8 mouse cellular contexts compared by ENCODE assay signal in the genomic region with DNA sequence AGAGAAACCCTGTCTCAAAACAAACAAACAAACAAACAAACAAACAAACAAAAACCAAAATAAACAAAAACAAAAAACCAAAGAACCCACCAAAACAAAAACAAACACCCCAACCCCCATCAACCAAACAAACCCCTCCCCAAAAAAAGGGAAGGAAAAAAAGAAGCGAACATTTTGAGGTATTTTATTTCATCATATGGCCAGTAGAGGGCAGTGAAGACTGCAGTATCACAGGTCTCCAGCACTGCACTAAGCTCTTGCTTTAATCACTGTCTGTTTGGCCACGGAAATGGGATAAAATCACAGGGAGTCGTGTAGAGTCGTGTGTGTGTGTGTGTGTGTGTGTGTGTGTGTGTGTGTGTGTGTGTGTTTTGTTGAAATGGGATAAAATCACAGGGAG. TPM values are rescaled to one million over a fixed set of nuclear protein-coding genes. Genes with fewer than 3 reads are reported as not detected.
DNase-seq lines count a peak whose midpoint lies in the region; ATAC-seq and TF ChIP-seq lines count a peak whose summit lies in the region.

No protein-coding gene starts in this region.

- POLR2A ChIA-PET in Patski (lab: Charles Lee): interaction anchor here (0.6 kb wide), 1 partner anchor 296 kb away, joined by 3 read pairs; no protein-coding TSS in a partner anchor

- TF ChIP-seq POLR2A in liver, adult 2 months (IDR thresholded peaks at IDR 0.05; ENCODE audit: extremely low read depth, insufficient read depth, low read length): no peak

- peak; percentile 44 for TF ChIP-seq CTCF in liver, adult 2 months (IDR thresholded peaks at IDR 0.05; ENCODE audit: low read depth, low read length)
- TF ChIP-seq CTCF in Patski (IDR thresholded peaks at IDR 0.05): peak; percentile 70

- H3K79me2 ChIP-seq in liver, adult 2 months (ENCODE audit: control insufficient read depth, insufficient read depth, low read length): no peaks in the 10 kb centered on the region; the same call in 1 of the 2 replicates

- H3K4me3 ChIP-seq in liver, adult 2 months (ENCODE audit: insufficient read depth, low read depth, low read length): no peak overlapping the region

- H3K27me3 ChIP-seq in liver, adult 2 months (ENCODE audit: control insufficient read depth, insufficient read depth, low read length): no peaks in the 10 kb centered on the region
- no peaks in the 10 kb centered on the region for H3K27me3 ChIP-seq in Patski

- ATAC-seq in Patski: no peak
- peak; percentile 39 for ATAC-seq in inflammation-experienced regulatory T-cells, adult 6 months

- peaks cover 2% of the 10 kb centered on the region; the same call in 1 of the 2 replicates for H3K36me3 ChIP-seq in liver, adult 2 months (ENCODE audit: control insufficient read depth, insufficient read depth, low read length)

- 2% methylated on average over 4 of the region's 4 CpGs for WGBS in liver, adult 2 months

- DNase-seq in cerebellum, postnatal 10 days: peak; percentile 31 to 77
- DNase-seq in cerebellum, postnatal 4 days (ENCODE audit: low spot score in 2 of 2): no peak
- DNase-seq in liver, adult 2 months (ENCODE audit: extremely low read depth, low read depth, low spot score): peak; percentile 38
- DNase-seq in liver (no peak), Patski (ENCODE audit: low read depth, low spot score) (no peak)
- no peak for DNase-seq in ovary, postnatal 36 days (ENCODE audit: low spot score)
- no peak for DNase-seq in gastrocnemius, postnatal 10 days

- CTCF ChIA-PET in Patski (lab: Charles Lee): interaction anchor here (0.6 to 3.2 kb wide), 8 partner anchors 9 to 45 kb away, joined by 3 to 8 read pairs (median 3); no protein-coding TSS in a partner anchor

- no peak overlapping the region for H3K27ac ChIP-seq in liver, adult 2 months (replicated peaks; ENCODE audit: insufficient read depth, low read depth, low read length)

- H3K9ac ChIP-seq in liver, adult 2 months (ENCODE audit: low read depth, low read length): no peak overlapping the region

- H3K4me1 ChIP-seq in liver, adult 2 months (ENCODE audit: control insufficient read depth, insufficient read depth, low read length): no peaks in the 10 kb centered on the region

- in situ Hi-C loops in Patski (cut with MboI; ENCODE audit: low pct_unique_long_range_greater_than_20kb): no loop called here

RNA-seq across cellular contexts. Expression of a gene that starts 4.6 kb away (rescaled TPM):
- total RNA-seq in liver, adult 2 months (2014; rRNA removed): 2.1 and 3.2 TPM in 2 replicates
- 3.4 and 4.0 TPM in 2 replicates for polyA plus RNA-seq in liver, adult 2 months (2012; rRNA removed)
- polyA plus RNA-seq in Patski (2021): 10.3 TPM
- 1 to 10 TPM; 2.7 to 9.7 (median 7.2) TPM for polyA plus RNA-seq in inflammation-experienced regulatory T-cells, adult 6 months (2017; shearing (Covaris generic))
- 1 to 10 TPM; 8.6 to 9.8 TPM for total RNA-seq in gastrocnemius, postnatal 10 days (2021)

Comparison
In these comparisons a context has a peak if more than half of its experiments do, and no peak if none do; other contexts are left out.
1. DNase-seq: peak in cerebellum, postnatal 10 days (2 of 2) and liver, adult 2 months (single experiment); none in cerebellum, postnatal 4 days (0 of 2), liver (single experiment), Patski (single experiment), ovary, postnatal 36 days (single experiment) and gastrocnemius, postnatal 10 days (single experiment).